Mouse (Mus musculus): ENCODE measurements around the gene Htra3.

The Htra3 gene

GRCm38 (mm10) chr5:35679256-35680155 lies at the start of gene Htra3:
Gene Htra3, minus strand, starts transcription at chr5:35679782.
- peak; percentile 58 to 70 for DNase-seq

GRCm38 (mm10) chr5:35728957-35729460 lies 49.4 kb upstream of the Htra3 start:
- DNase-seq: peak; percentile 88 to 93

DNA sequence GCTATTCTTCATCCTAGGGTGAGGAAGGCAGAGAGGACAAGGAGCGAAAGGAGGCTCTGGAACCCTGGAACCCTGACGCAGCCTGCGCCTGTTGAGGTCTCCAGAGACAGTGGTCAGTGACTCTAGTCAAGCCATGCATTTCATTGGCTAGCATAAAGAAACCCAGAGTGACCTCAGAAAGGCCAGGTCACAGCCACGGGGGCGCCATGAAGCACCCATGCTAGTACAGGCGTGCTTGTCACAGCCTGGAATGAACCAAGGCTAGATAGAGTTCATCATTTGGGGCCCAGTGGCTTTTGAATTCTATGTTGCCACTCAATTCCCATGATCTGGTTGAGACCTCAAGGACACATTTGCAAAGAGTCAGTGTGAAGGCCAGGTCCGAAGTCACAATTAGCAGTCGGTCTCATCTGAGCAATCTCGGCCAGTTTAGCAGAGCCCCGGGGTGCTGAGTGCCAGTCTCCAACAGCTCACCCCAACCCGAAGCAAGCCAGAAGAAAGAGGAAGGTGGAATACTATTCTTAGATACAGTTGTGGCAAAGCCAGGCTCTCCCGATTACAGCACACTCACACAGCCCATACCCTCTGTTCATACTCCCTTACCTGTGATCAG lies 48.9 kb upstream of the Htra3 start:
- no peak for DNase-seq

DNA sequence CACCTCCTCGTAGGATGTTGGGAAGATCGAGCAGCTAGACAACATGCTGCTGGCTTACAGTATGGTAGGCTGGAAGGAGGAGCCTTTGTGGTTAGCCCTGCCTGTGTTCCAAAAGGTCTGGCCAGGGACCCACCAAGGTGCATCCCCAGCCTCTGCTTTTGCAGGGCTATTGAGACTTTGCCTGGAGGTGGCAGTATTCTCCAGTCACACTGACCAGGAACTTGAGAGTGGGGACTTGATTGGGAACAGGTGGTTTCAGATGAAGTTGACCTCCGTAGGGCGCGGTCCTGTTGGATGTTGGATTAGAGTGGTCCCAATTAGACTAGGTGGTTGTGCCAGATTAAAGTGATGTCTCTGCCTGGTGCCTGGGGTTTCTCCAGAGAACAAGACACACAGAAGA lies 47.9 kb upstream of the Htra3 start:
- DNase-seq: peak in 1 of 2 experiments; percentile 33

DNA sequence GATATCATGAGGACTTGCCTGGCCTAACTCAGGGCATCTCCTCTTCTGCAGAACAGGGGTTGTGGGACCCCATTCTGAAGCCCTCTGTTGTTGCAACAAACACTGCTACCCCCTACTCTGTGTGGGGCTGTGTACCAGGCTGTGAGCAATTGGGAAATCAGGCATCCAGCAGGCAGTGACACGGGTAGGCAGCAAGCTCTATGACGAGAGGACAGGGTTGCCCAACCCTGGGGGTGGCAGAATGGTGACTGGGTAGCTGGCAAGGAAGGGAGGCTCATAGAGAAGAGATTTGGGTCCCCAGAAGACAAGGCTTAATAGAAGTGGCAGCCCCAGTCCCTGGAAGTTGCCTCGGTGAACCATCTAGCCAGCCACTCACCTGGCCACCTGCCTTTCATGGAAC lies 46.3 kb upstream of the Htra3 start:
- no peak for DNase-seq

GRCm38 (mm10) chr5:35723900-35724299 lies 44.3 kb upstream of the Htra3 start:
- no peak for DNase-seq

DNA sequence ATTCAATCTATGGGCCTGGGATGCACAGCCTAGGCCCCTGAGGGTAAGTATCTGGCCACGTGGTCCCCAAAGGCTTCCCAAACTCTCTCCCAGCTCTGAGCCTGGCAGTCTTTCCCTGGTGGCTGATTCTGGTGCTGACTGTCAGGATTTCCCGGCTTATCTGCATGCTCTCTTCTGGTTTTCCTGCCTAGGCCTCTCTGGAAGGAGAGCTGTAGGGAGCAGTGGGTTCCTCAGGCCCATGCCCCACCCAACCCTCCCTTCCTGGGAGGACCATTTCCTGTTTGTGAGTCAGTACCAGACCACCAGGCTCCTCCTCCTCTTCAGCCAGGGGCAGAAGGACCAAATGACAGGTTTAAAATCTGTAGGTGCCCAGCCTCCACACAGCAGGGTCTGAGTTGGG lies 43.1 kb upstream of the Htra3 start:
- peak in 1 of 2 experiments; percentile 26 for DNase-seq

DNA sequence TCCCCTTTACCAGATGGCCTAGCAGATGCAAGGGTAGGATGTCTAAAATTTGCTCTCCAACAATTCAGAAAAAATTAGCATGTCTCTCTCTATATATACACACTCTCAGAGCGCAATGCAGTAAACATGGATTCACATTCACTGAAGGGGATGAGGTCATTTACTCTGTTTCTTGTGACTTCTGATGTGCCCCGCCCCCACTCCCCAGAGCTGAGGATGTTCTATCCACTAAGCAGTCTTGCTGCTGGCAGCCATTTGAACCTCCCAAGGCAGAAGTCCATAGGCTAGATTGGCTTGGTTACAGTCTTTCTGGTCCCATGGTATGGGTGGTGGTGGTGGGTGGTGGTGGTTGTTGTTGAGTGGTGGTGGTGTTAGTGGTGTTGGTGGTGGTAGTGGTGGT lies 42.4 kb upstream of the Htra3 start:
- no peak for DNase-seq

GRCm38 (mm10) chr5:35719880-35720279 lies 40.3 kb upstream of the Htra3 start:
- no peak for DNase-seq

GRCm38 (mm10) chr5:35719343-35719742 lies 39.8 kb upstream of the Htra3 start:
- DNase-seq: no peak

DNA sequence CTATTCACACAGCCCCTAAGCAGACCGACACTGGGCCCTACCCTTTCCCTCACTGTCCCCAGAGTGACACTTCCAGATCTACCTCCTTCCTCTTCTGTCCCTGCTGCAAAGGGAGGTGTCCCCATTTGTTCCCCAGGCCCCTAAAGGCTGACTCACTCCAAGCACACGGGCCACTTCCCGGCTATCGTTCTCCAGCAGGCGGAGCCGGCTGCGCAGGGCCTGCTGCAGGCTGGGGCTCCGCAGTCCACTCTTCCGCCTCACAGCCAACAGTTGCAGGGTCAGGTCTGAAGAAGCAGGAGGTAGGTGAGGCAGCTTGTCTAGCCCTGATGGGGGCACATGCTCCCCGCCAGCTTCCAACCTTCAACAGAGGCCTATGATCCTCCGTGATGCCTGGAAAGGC lies 39.2 kb upstream of the Htra3 start:
- DNase-seq: no peak

DNA sequence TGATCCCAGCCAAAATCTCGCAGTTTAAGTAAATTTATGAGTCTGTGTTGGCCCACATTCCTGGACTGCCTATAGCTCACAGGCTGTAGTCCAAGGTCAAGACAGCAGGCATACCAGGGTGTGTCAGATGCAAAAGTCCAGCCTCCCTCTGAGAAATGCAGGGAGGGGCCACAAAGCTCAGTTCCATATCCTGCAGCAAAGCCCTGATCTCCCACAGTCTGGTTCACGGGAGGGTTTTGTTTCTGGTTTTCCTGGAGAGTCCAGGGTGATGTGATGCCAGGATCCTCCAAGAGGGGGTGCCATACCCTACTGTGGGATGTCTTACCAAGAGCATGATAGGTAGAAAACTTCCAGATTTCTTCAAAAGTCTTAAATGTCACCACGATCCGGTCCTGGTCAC lies 38.4 kb upstream of the Htra3 start:
- peak; percentile 54 to 70 for DNase-seq

DNA sequence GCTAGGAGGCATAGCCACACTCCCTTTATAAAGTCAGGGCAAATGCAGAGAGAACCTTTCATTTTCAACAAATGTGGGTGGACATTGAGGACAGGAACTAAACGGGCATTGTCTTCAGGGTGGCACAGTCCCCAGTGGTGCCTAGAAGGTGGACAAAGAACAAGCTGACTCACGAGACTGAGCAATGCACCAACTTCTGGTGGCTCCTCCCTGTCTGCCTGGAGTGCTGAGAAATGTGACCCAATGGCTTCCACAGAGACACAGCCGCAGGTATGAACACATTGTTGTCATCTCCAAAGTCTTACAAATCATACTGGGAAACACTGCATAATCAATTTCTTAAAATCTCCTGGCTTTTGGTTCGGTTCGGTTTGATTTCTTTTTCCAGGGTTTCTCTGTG lies 37.9 kb upstream of the Htra3 start:
- DNase-seq: no peak

DNA sequence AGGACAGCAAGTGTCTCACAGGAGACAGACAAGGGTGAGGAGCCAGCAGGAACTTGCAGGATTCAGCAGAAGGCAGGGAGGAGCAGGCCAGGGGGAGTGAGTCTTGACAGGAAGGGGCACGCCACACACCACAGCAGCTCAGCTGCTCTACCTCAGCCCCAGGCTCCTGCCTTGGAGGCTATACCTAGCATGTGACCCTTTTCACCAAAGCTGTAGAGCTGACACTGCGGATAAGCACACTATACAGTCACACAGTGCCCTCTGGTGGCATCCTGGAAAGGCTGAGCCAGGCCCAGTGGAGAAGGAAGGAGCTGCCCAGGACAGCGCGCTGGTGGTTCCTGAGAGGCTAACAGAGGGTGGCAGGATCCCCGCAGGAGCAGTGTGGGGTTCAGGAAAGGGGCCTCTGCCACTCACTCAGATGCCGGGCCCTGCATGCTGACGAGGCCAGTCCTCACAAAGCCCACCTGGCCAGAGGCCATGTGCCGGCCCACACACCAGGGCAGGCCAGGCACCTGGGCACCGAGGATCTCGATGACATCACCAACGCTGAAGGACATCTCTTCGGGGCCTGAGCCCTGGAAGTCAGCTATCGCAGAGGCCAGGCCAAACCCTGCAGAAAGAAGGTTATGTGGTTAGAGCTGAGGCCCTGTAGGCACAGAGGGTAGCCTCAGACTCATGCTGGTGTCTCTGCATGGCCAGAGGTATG lies 34.2 kb upstream of the Htra3 start:
- DNase-seq: peak; percentile 63 to 76

DNA sequence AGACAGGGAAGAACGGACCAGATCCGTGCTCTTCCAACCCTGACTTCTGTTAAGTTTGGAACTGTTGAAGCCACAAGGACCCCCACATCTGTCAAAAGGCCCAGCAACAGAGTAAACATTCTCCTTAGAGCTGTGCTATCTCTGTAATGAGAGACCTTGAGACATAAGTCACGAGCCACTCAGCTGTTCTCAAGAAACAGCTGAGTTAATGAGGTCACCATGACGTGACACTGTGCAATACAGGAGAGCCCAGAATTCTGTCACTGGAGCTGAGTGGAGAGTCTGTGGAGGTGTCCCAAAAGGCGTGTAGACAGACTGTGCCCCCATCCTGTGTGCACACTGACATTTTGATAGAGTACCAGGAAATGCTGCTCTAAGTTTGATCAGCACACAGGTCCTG lies 32.9 kb upstream of the Htra3 start:
- no peak for DNase-seq

DNA sequence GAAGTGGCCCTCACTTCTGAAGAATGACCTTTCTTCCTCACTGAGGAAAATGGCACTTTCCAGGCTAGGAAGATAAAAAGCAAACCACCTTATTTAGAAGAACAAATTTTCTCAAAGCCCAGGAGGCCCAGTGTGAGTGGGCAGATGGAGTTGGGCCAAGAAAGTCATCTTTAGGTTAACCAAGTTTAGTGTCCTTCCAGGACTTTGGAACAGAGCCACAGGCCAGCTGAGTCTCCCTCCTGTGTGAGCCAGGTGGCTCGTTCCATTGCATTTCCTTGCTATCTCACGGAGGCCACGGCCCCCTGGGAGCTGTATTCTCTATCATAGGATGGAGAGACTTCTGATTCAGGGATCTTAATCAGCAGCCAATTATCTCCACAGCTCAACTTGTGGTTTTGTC lies 31.3 kb upstream of the Htra3 start:
- DNase-seq: no peak

DNA sequence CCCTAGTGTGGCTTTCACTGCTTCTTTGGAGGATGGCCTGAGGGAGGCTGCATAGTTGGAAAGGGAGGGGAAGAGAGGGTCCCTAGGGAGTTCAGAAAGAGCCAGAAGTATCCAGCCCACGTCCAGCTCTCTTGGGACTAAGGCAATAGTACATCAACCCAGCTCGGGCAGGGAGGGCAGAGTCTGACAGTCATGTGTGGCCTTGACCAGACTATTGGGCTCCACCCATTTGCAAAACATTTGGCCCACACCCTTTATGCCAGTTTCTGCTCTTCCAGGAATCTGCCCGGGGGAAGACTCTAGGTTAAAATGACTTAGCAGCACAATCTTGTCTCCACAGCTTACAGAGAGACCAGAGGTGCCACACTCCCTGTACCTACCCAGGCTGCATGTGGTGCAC lies 30.9 kb upstream of the Htra3 start:
- no peak for DNase-seq

DNA sequence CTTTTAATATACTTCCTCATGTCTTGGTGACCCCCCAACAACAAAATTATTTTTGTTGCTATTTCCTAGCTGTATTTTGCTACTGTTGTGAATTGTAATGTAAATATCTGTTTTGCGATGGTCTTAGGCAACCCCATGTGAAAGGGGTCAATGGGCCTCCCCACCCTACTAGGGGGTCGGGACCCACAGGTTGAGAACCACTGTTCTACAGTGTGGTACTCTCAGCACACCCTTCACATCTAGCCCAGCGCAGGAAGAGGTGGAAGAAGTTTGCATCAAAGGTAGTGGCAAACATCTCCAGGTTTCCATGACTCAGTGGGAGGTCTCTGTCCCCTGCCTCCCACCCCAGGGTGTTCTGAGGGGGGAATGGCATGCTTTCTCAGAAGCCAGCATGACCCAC lies 25.8 kb upstream of the Htra3 start:
- no peak for DNase-seq

- DNase-seq: no peak
Measured at GRCm38 (mm10) chr5:35703814-35704213, 24.2 kb upstream of the Htra3 start.

GRCm38 (mm10) chr5:35703183-35703582 lies 23.6 kb upstream of the Htra3 start:
- DNase-seq: no peak

DNA sequence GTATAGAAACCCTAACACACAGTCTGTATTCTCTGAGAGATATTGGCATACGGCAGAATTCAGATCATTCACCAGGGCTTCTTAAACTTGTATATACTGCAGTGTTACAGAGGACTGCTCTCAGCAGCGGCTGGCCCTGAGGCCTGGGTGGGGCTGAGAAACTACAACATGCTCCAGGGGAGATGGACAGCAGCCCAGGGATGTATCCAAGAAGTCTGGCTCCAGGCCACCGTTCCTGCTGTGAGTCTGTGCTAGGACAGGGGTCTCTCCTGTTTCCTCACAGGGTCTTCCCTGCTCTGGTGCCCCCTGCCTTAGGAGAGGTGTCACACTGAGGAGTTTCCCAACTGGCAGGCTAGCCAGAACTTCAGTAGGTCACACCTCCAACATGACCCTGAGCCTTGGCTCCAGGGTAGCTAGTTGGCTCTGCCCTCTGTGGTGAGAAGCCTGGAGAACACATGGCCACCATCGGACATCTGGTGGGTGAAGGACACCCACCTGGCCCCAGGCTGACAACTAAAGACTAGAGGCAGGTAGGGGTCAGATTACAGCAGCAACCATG lies 23.1 kb upstream of the Htra3 start:
- DNase-seq: no peak

DNA sequence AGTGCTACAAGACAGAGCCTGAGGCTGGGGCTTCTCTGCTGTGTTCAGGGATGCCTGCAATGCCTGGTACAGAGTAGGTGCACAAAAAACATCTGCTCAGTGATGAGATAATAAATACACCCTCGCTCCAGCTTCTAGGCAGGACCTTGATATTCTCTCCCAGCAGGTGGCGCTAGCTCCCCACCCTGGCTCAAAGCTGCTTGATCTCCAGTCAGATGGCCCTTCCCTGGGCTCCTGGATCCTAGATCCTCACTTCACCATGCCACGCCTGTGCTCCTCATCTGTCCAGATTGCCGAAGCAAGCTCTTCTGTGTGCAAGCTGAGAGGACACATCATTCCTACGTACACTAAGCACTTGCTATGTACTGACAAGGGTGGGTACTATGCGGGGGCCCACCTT lies 21.5 kb upstream of the Htra3 start:
- peak; percentile 61 to 79 for DNase-seq

GRCm38 (mm10) chr5:35695815-35696214 lies 16.2 kb upstream of the Htra3 start:
- DNase-seq: peak in 1 of 2 experiments; percentile 29
